Mouse (Mus musculus): ENCODE data around the gene Slc25a31.

DNA sequence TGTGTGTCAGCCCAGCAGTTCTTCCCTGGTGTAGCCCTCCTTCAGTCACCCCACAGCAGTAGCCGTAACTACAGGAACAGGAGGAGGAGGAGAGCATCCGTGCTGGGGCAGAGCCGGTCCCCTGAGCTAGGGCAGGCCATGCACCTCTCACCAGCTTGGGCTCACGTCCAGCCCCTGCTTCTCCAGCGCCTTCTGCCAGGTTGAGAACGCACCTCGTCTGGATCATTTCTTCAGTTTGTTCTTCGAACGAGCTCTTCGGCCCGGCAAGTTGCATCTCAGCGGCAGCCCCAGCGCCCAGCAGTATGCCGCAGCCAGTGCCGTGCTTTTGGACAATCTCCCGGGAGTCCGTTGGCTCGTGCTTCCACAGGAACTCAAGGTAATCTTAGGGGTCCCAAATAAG, 25.5 kb upstream of the Slc25a31 start:
- TF ChIP-seq EP300 (IDR thresholded peaks at IDR 0.05; ENCODE audit: low read depth): no peak
- no peak for TF ChIP-seq CTCF (IDR thresholded peaks at IDR 0.05; ENCODE audit: low read depth)

Measured in liver, embryonic 14.5 days (tissue).